Mouse (Mus musculus) myocyte (in vitro differentiated cells): Measurements from ENCODE around the gene Pdcd4. TPM values are rescaled to one million over a fixed set of nuclear protein-coding genes. Genes with fewer than 3 reads are reported as not detected.
A peak's percentile ranks its signal among the peaks of the same experiment; 100 is the strongest.

Source experiments
- H3K27me3 ChIP-seq: one replicate; pipeline ENCODE4 v1.6.1; 2011; ENCODE audit not compliant: control insufficient read depth, insufficient read depth, insufficient read length
- H3K36me3 ChIP-seq: one replicate; pipeline ENCODE4 v1.6.1; 2011; ENCODE audit not compliant: control insufficient read depth, insufficient read depth
- H3K4me2 ChIP-seq: one replicate; pipeline ENCODE4 v1.6.1; 2011; ENCODE audit warnings: low read depth, control low read depth
- H3K4me3 ChIP-seq: one replicate; pipeline ENCODE4 v1.5.1; 2011; ENCODE audit warnings: mild to moderate bottlenecking, control low read depth, moderate library complexity
- H3K79me2 ChIP-seq: one replicate; pipeline ENCODE4 v1.6.1; 2011; ENCODE audit not compliant: control insufficient read depth, insufficient read depth
- H3ac ChIP-seq: one replicate; pipeline ENCODE4 v1.6.1; 2011; ENCODE audit not compliant: control insufficient read depth, insufficient read length
- CEBPB ChIP-seq: IDR thresholded peaks from 2 replicates; pipeline ENCODE4 v1.6.1; 2011; ENCODE audit warnings: mild to moderate bottlenecking, moderate library complexity; ENCODE audit not compliant: poor library complexity, insufficient read depth, severe bottlenecking
- E2F4 ChIP-seq: IDR thresholded peaks from one replicate; pipeline ENCODE4 v1.6.1; 2011; ENCODE audit warnings: mild to moderate bottlenecking, control low read depth, moderate library complexity; ENCODE audit not compliant: insufficient read depth
- MAX ChIP-seq: IDR thresholded peaks from one replicate; pipeline ENCODE4 v1.6.1; 2011; ENCODE audit warnings: low read depth, mild to moderate bottlenecking, control low read depth
- MYOD1 ChIP-seq, 3 experiments: IDR thresholded peaks; one replicate each; pipeline ENCODE4 v1.6.1; 2011; ENCODE audit warnings: control low read depth in 2 of 3, low read depth in 2 of 3, mild to moderate bottlenecking in 2 of 3, moderate library complexity in 1 of 3; ENCODE audit not compliant: insufficient read length in 2 of 3, control insufficient read depth in 1 of 3
- MYOG ChIP-seq, 3 experiments: IDR thresholded peaks; one replicate each; pipeline ENCODE4 v1.6.1; 2011; ENCODE audit warnings: control low read depth in 2 of 3, low read depth in 2 of 3, mild to moderate bottlenecking in 2 of 3; ENCODE audit not compliant: insufficient read length in 2 of 3, control insufficient read depth in 1 of 3, insufficient read depth in 1 of 3
- POLR2A ChIP-seq: IDR thresholded peaks from one replicate; pipeline ENCODE4 v1.6.1; 2011; ENCODE audit warnings: low read depth, mild to moderate bottlenecking, control low read depth, moderate library complexity; ENCODE audit not compliant: insufficient read length
- POLR2AphosphoS2 ChIP-seq: IDR thresholded peaks from one replicate; pipeline ENCODE4 v1.6.1; 2011; ENCODE audit warnings: low read depth, control low read depth; ENCODE audit not compliant: insufficient read length
- REST ChIP-seq: IDR thresholded peaks from one replicate; pipeline ENCODE4 v1.6.1; 2011; ENCODE audit warnings: mild to moderate bottlenecking, control low read depth, moderate library complexity; ENCODE audit not compliant: insufficient read depth, insufficient read length
- SRF ChIP-seq: IDR thresholded peaks from one replicate; pipeline ENCODE4 v1.6.1; 2011; ENCODE audit warnings: low read depth; ENCODE audit not compliant: control insufficient read depth, insufficient read length
- TCF12 ChIP-seq: IDR thresholded peaks from one replicate; pipeline ENCODE4 v1.6.1; 2011; ENCODE audit warnings: mild to moderate bottlenecking, control low read depth; ENCODE audit not compliant: poor library complexity, insufficient read depth, severe bottlenecking
- TCF3 ChIP-seq: IDR thresholded peaks from one replicate; pipeline ENCODE4 v1.6.1; 2011; ENCODE audit warnings: low read depth, control low read depth; ENCODE audit not compliant: insufficient read length
- USF1 ChIP-seq: IDR thresholded peaks from one replicate; pipeline ENCODE4 v1.6.1; 2011; ENCODE audit warnings: low read depth, mild to moderate bottlenecking, control low read depth, moderate library complexity
- polyA plus RNA-seq: library from polyadenylated mRNA; unstranded; fragments of >200 nt; fragmentation: generic; extraction: Trizol; gene quantifications from one replicate; pipeline ENCODE4 v1.2.1, GENCODE M21; 2012; ENCODE audit warnings: missing spikeins

Gene Pdcd4
- polyA plus RNA-seq, 1 experiment: 8.4 TPM

DNA sequence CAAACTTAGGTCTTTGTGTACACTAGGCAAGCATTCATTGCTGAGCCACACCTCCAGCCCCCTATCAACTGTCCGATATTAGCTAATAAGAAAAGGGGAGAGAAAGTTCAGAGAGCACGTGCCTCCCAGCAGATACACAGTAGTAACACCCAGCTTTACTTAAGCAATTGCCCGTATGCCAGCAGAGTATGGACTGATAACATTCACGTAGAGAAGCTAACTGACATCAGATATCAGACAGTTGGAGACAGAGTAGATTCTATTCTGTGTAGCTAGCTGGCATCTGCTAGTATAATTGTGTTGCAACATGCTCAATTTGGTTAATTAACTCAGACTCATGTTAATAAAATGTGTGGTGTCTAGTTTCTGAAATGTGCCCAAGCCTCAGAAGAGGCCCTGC lies 49.1 kb downstream of the Pdcd4 start:
- TF ChIP-seq MAX (no peak), REST (no peak), E2F4 (no peak), MYOG (IDR thresholded peaks at IDR 0.05; ENCODE audit: control insufficient read depth in 1 of 3, insufficient read depth in 1 of 3, insufficient read length in 2 of 3, low read depth in 2 of 3) (no peak), MYOD1 (IDR thresholded peaks at IDR 0.05; ENCODE audit: control insufficient read depth in 1 of 3, insufficient read length in 2 of 3, low read depth in 2 of 3) (no peak), CEBPB (no peak), POLR2AphosphoS2 (no peak), USF1 (no peak), TCF3 (no peak), POLR2A (no peak), SRF (no peak), TCF12 (no peak)
- Histone ChIP-seq H3K36me3 (no peaks in the 10 kb centered on the region), H3K27me3 (no peaks in the 10 kb centered on the region), H3K4me3 (no peak overlapping the region), H3ac (no peak overlapping the region), H3K79me2 (peaks cover 9% of the 10 kb centered on the region), H3K4me2 (no peak overlapping the region)

DNA sequence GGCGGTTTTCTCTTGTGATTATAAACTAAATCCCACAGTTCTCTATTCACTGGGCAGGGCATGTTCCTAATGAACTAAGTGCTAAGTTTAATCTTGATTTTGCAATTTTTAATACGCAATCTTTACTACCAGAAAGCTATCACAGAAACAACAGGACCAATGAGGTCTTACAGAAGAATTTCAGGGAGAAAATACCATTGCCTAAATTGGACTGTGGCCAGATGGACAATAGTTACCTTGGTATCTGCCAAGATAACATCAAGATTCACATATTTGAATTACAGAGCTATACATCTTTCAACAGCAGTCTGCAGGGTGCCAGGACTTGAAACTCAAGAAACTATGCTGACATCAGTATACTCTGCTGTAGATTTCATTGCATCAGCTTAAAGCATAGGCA lies 50.3 kb downstream of the Pdcd4 start:
- TF ChIP-seq POLR2AphosphoS2 (no peak), REST (no peak), TCF12 (no peak), MAX (no peak), USF1 (no peak), MYOG (IDR thresholded peaks at IDR 0.05; ENCODE audit: control insufficient read depth in 1 of 3, insufficient read depth in 1 of 3, insufficient read length in 2 of 3, low read depth in 2 of 3) (no peak), CEBPB (no peak), SRF (no peak), MYOD1 (IDR thresholded peaks at IDR 0.05; ENCODE audit: control insufficient read depth in 1 of 3, insufficient read length in 2 of 3, low read depth in 2 of 3) (no peak), E2F4 (no peak), TCF3 (no peak), POLR2A (no peak)
- Histone ChIP-seq H3K27me3 (no peaks in the 10 kb centered on the region), H3ac (no peak overlapping the region), H3K79me2 (peaks cover 21% of the 10 kb centered on the region), H3K4me3 (peak overlapping the region; percentile 62), H3K4me2 (peak overlapping the region; percentile 80), H3K36me3 (no peaks in the 10 kb centered on the region)

DNA sequence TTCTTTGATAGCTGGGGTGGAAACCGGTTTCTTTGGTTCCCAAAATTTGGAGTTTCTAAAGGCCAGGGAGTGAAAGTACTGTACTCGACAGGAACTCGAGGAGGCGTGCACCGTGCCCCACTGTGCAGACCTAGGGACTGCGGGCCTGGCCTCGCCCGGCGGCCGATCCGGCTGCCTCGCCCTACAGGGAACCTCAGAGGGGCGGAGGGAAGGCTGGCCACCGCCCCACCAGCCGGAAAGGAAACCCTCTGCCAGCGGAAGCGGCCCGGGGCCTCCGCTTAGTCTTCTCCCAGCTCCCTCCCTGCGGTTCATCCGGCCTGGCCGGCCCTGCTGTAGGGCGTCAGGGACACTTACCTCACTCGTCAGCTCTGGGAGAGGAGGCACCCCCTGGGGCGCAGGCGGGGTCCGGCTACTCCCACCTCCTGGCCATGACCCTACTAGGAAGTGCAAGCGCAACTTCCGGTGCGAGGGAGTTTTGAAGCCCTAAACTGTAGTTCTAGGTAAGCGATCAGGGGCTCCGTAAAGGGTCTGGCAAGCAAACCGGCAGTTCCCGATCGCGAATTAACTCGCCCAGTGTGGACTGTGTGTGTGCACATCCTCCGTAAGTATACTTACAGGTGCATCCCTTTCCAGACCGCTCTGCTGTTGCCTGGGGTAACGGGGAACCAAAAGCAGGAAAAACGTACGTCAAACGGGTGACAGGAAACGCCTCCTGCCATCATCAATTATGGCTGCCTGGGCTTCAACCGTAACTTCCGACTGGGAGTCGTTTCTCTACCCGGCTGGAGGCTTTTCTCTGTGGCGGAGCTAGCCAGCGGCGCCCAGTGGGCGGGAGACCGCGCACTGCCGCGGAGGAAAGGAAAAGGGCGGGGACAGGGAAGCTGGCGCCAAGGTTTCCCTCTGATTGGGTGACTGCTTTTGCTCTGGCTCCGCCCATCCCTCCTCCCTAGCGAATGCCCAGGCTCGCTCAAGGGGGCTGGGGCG lies 52.1 kb downstream of the Pdcd4 start, which contains the start of the genes Shoc2 and Bbip1:
Shoc2 (plus strand) TSS at position 505 of the 984 bp plus-strand sequence.
Bbip1 (minus strand) TSS at position 826 of the 984 bp plus-strand sequence.
- H3ac ChIP-seq: peak within 1 kb of the TSS; percentile 98
- peak within 1 kb of the TSS; percentile 80 for H3K4me2 ChIP-seq
- no peaks in the 10 kb centered on the region for H3K36me3 ChIP-seq
- TF ChIP-seq SRF (peak; percentile 81), MYOG (IDR thresholded peaks at IDR 0.05; ENCODE audit: control insufficient read depth in 1 of 3, insufficient read depth in 1 of 3, insufficient read length in 2 of 3, low read depth in 2 of 3) (peak in 1 of 3 experiments; percentile 18), USF1 (no peak), E2F4 (peak; percentile 70), POLR2AphosphoS2 (peak; percentile 95), TCF12 (no peak), CEBPB (no peak), MAX (no peak), TCF3 (no peak), REST (peak; percentile 16), POLR2A (peak; percentile 97), MYOD1 (IDR thresholded peaks at IDR 0.05; ENCODE audit: control insufficient read depth in 1 of 3, insufficient read length in 2 of 3, low read depth in 2 of 3) (peak in 1 of 3 experiments; percentile 28)
- no peaks in the 10 kb centered on the region for H3K27me3 ChIP-seq
- H3K4me3 ChIP-seq: peak within 1 kb of the TSS; percentile 62
- peaks cover 38% of the 10 kb centered on the region for H3K79me2 ChIP-seq

DNA sequence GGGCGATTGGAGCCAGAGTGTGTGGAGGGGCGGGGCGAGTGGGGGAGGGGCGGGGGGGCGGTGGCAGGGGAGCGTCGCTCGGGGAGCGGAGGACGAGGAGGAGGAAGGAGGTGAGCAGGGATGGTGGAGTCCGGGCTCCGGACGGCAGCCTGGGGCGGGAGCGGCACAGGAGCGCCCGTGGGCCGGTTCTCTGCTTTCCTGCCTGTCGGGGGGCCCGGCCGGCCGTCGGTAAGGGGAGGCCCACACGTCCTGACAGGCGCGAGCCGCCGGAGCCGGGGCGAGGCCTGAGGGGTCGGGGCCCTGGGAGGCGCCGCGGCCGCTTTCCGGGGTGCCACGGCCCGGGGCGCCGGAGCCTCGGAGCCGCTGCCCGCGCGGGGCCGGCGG lies 52.7 kb downstream of the Pdcd4 start:
- peak overlapping the region; percentile 98 for H3ac ChIP-seq
- H3K4me2 ChIP-seq: no peak overlapping the region
- H3K4me3 ChIP-seq: peak overlapping the region; percentile 62
- peaks cover 45% of the 10 kb centered on the region for H3K79me2 ChIP-seq
- TF ChIP-seq POLR2AphosphoS2 (peak; percentile 86), MYOG (IDR thresholded peaks at IDR 0.05; ENCODE audit: control insufficient read depth in 1 of 3, insufficient read depth in 1 of 3, insufficient read length in 2 of 3, low read depth in 2 of 3) (no peak), POLR2A (peak; percentile 85)
- H3K36me3 ChIP-seq: no peaks in the 10 kb centered on the region
- H3K27me3 ChIP-seq: no peaks in the 10 kb centered on the region
